Mouse (Mus musculus) frontal cortex, postnatal 25 days (tissue): ENCODE measurements around the gene Sort1.
"Not testable (repeated sequence)": the region's sequence is repeated elsewhere in the genome, so short reads cannot be mapped to it uniquely, and the experiment has no call there.

Experiments
- DNase-seq, 2 experiments: peaks; one replicate each; pipeline ENCODE4 v3.0.0; 2022; ENCODE audit warnings: low spot score in 2 of 2

Sort1 gene

DNA sequence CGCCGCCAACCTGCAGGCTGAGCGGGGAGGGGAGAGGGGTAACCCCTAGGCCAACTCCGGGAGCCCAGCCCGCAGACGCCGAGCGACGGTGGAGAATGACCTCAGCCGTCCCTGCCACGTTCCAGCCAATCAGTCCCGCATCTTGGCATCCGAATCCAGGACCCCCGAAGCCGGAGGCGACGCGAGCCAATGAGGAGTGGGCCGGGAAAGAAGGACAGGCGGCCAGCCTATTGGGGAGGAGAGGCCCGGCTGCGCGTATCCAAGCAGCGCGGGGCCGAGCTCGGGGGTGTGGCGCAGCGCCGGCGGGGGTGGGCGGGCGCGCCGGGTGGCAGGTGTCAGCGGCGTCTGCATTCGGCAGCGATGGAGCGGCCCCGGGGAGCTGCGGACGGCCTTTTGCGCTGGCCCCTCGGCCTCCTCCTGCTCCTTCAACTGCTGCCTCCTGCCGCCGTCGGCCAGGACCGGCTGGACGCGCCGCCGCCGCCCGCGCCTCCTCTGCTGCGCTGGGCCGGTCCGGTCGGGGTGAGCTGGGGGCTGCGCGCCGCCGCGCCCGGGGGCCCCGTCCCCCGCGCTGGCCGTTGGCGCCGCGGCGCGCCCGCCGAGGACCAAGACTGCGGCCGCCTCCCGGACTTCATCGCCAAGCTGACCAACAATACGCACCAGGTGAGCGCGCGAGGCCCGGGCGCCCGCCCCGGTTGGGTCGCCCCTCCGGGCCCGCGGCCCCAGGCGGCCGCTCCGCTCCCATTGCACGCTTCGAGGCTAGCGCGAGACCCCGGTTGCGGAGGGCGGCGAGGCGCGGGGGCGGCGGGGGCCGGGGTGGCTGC, at the start of gene Sort1:
Sort1 (plus strand) TSS at position 302 of the 821 bp plus-strand sequence.
- DNase-seq: peak; percentile 68 to 80

DNA sequence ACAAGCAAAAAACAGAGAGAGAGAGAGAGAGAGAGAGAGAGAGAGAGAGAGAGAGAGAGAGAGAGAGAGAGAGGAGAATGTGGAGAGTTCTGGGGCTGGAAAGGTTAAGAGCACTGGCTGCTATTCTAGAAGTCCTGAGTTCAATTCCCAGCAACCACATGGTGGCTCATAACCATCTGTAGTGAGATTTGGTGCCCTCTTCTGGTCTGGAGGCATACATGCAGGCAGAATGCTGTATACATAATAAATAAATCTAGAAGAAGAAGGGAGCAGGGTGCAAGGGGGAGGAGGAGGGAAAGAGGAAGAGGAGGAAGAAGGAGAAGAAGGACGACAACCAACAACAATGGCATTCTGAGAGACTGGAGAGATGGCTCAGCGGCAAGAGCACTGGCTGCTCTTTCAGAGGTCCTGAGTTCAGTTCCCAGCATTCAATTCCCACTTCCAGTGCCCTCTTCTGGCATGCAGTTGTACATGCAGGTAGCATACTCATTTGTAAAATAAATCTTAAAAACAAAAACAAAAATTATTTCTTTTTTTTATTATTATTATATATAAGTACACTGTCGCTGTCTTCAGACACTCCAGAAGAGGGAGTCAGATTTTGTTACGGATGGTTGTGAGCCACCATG, 46.3 kb upstream of the Sort1 start:
- not testable (repeated sequence) for DNase-seq

DNA sequence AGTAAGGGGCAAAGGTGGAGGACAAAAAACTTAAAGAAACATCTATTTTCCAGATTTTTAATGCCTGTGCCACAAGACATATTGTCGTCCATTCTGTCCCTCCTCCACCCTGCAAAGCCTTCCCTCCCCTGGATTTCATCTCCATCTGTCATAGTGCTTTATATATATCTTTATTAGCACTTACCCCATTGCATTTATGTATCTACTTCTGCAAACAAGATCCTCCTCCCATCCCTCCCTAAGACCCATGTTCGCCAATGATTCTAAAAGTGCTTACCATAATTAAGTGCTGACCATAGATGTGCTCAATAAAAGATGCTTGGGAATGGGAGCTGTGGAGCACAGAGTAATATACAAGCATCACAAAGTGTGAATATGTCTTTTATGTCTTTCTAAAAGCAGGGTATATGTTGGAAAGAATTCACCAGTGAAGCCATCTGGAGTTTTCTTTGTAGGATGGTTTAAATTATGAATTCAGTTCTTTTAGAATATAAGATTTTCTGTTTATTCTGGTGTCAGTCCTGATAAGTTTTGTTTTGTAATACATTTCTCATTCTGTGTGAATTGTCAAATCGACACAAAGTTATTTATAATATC, 42.5 kb upstream of the Sort1 start:
- DNase-seq: no peak

DNA sequence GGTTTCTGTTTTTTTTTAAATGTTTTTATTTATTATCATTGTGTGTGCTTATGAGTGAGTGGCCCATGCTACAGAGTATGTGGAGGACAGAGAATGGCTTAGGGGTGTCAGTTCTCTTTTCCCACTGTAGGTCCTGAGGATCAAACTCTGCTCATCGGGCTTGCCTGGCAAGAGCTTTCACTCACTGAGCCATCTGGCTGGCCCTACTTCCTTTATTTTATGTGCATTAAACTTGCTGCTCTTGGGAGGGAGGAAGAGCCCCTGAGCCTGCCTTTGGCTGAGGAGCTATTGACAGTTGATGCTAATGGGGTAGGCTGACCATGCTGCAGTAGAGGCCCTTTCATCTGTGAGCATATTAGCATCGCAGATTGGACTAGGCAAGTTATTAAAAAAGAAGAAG, 37.0 kb upstream of the Sort1 start:
- DNase-seq: no peak

DNA sequence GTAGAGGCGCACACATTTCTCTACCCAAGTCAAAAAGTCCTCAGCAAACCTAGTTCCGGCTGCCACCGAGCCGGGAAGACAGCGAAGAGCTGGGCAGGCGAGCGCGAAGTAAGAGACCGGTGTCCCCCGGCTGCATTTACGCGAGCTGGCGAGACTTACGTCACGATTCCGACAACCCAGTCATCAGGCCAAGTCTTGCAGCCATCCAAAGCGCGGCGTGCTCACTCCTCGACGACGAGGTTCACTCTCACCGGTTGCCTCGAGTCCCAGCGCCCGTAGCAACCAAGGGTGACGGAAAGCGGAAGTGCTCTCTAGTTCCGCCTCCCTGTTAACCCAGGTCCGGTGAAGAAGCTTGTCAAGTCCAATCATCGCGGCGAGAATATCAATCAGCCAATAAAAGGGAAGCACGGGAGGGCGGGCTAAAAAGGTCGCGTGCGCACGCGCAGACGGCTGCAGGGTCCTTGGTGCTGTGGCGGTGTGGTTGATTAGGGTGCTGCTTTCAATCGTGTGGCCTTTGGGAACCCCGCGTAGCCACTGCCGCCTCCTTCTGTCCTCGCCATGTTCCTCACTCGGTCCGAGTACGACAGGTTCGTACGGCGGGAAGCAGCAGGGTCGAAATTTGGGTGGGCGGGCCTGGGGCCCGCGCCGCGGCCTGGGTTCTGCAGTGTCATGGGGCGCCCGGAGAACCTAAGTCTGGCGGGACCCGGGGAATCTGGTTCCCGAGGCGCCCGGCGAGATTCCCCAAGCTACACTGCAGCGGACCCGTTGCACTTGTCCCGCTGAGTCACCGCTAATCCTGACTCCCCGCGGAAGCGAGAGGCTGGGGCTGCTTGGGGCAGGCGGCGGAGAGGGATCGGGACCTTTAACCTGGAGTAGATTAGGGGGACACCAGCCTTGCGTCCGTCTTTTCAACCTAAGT, 26.9 kb upstream of the Sort1 start, which contains the start of gene Psma5:
Psma5 (plus strand) TSS at position 208 of the 919 bp plus-strand sequence.
- peak; percentile 81 to 87 for DNase-seq

DNA sequence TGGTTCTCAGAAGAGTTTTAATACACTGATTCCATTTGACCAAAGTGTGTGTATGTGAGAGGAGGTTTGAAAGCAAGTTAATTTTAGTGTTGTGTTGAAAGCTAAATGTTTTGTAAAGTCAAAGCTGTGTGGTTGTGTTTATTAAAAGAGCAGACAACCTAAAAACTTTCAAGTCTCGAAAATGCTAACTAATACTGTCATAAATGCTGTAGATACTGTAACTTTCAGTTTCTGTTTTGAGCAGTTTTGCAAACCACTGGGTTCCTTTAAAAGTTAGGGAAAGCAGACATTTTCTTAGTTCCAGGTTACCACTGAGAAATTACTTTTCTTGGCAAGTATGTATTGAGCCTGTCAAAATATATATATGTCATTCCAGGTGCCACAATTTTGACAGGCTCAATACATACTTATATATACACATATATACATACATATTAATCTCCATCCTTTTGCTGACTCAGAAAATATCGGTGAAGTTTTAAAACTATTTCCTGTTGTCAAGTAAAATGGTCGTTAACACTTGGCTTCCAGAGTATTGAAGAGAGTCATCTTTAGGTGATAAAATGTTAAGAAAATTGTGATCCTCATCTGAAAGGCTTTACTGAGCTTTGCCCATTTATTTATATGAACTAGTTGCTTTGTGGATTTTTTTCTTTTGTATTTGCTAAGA, 25.9 kb upstream of the Sort1 start:
- DNase-seq: no peak

DNA sequence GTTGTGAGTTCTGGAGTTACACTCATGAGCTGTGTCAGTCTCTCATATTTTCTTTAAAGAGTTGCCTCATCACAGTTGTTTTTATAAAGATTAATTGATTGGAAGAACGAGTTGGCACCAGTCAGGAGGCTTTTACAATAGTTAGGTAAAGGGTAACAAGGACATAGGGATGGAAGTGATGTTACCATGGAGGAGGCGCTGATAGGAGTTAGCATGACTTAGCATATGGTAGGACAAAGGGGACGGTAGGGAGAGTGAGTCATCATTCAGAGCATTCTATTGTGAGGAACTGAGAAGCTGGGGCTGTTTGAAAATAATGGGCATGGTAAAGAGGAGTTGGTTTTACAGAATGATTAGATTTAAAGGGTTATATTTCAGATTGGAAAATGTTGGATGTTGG, 24.6 kb upstream of the Sort1 start:
- no peak for DNase-seq

DNA sequence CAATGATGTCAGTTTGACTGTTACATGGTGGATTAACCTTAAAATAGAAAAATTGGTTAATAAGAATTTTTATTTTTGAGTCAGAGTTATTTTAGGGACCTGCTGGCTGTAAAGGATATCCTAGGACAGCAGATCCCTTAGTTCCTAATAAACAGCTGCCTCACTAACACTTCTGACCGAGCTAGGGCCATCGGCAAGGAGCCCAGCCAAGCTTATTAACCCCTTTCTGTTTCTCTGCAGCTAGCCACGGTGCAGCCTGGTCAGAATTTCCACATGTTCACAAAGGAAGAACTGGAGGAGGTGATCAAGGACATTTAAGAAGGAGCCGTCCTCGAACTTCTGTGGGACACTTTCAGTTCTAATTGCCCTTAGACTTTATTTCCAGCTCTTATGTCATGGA, 4.4 kb upstream of the Sort1 start:
- DNase-seq: not testable (repeated sequence)

DNA sequence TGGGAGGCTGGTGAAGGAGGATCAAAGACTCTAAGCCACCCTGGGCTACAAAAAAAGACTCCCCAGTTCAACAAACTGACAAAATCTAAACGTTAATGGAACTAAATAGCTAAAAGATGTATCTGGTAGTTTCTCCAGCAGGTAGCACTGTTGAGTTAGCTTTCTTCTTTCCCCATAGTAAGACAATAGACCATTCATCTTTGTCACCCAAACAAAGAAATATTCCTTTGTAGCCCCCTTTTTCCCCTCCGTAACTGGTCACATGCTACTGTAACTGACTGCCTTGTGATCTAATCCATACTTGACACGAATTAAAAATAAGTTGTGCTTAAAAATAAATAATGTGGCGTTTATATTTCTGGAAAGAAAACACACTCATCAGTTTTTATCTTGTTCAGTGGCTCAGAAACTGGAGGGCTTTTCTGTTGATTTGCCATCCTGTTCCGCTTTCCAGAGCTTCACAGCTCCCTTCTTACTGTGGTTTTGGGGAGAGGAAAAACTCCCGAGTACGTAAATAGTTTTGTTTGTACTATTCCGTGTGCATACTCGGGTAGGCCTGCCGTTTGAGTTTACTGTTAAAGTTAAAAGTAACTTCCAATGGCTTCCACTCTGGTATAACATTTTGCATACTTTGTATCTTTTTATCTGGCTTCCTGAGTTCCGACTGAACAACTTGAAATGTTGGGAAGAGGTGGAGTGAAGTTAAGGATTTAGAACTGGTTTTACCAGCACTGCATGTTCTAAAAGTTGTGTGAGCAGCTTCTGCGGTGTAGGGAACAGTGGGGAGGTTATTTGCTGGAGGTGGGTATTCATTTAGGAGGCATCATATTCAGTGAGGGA, 1.3 kb upstream of the Sort1 start:
- no peak for DNase-seq

DNA sequence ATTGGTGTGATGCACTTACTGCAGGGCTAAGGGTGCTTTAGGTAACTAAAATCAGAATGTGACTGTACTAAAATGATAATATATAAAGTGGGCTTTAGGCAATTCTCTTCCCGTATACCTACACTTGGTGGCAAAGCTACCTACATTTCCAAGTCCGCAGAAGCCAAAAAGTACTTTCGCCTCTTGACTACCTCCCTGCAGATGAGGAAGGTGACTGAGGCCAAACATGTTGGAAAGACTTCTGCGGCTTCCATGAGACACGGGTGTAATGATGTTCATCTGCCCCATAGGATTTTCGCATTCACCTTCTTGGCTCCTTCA, 681 bp upstream of the Sort1 start:
- no peak for DNase-seq

DNA sequence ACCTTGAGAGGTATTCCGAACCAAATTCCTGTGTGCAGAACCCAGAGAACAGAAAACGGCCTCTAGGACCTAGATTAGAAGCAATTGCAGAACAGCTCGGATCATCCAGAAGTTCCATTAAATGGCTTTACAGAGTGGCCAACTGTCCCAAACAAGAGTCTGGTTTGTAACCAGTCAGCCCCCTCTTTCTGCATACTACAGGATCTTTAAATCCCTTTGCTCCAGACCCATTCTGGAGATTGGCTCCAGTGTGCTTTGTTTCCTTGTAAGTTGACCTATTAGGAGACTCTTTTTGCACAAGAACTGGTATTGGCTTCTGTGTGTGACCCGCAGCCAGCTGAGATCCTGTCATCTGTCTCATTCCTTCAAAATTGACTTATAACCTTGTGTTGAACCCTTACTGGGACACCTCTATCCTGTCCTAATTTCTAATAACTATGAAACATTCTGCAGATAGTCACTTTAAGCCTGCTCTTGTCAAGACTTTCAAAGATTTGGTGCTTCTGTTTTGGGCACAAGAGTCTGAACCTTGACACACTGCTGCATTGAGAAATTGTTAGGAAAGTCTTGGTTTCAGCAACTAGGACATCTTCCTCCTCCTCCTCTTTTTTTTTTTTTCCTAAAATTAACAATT, 1.3 kb downstream of the Sort1 start:
- DNase-seq: no peak

DNA sequence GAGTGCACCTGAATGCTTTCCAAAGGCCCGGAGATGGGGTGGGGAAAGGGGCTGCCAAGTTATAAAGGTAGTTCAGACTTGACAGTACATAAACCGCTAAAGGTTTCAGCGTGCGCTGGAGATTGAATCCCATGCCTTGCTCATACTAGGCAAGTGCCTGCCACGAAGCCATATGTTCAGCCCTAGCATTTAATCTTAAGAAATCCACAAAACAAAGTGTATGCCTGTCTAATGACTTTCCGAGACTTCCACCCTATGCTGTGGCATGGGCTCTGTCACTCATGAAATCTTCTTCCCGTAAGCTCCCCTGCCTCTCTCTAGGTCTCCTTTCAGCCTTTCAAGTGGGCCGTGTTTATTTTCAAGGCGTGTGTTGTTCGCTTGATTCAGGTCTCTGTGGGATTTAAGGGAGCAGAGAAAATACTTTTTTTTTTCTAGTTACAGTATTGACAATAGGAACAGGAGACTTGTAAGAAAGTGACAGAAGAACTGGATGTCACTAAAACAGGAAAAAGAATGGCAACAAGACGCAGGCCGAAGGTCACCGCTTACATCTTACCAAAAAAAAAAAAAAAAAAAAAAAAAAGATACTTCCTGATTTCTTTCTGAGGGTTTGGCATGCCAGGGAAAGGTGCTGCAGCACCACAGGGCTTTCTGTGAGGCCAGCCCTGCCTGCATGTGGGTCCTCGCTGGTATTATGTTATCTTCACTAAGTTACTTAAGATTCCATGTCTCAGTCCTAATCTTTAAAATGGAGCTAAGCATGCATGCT, 3.0 kb downstream of the Sort1 start:
- DNase-seq: no peak

DNA sequence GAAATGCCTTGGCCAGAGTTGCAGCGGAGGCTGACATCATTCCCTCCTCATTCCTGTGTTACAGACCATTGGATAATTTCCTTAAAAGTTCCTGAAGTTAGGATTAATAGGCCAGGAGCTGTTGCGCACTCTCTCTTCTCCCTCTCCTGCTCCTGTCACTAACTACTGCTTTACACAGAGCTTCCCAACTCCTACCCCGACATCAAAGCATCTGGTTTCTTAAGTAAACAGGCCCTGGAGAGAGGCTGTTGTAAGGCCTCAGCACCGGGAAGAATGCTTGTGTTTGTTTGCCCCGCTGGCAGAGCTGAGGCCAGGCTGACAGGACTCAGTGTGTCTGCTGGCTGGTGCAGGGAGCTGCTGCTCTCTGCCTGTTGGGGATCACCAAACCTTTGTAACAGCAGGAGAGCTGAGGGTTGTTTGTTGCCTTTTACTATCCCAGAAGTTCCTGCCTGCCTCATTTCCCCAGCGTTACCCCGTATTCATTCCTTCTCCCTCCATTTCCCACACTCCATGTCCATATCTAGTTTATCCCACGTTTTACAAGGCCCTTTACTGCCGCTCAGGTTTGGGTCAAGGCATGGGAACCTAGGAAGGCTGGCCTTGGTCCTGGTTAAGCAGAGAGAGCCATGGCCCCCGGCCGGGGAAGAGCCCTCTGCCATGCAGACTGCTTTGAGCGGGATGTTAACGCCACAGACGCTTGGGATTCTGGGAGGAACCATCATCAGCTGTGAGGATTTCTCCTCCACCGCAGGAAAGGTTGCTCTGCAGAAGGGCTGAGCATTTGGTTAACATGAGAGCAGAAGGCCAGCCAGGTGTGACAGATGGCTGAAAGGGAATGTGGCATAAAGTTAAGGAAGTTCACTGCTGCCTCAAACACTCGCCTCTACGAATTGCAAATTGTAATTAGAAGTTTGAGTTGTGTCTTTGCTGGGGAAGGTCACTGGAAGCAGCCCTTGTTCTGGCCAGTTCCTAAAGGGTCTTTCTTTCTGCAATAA, 4.2 kb downstream of the Sort1 start:
- no peak for DNase-seq

DNA sequence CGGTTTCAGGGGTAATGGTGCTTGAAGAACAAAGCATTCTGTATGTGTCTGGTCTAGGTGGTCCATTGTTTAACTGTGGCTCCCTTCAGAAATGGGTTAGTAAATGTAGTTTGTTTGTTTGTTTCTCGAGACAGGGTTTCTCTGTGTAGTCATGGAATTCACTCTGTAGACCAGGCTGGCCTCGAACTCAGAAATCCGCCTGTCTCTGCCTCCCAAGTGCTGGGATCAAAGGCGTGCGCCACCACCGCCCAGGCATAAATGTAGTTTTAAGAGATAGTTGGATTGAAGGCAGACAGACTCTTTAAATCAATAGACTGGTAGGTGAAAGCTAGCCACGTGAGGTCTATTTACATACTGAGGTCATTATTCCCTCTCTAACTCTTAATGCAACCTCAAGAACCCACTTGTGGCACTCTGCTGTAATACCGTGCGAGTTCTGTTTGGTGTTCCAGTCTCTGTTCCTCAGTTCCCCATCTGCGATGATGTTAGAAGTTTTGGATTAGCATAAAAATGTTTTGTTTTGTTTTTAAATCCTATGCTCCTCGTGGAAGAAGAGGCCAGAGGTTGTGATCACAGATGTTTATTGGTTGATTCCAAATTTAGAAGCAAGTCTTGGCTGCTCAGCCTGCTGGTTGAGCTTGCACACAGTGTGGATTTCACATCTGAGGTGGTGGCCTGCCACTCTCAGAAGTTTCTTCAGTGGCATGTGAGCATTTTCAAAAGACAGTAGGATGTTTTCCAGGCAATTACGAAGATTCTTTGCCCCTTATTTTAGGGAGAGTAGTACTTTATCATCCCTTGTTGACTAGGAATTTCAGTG, 5.6 kb downstream of the Sort1 start:
- no peak for DNase-seq

DNA sequence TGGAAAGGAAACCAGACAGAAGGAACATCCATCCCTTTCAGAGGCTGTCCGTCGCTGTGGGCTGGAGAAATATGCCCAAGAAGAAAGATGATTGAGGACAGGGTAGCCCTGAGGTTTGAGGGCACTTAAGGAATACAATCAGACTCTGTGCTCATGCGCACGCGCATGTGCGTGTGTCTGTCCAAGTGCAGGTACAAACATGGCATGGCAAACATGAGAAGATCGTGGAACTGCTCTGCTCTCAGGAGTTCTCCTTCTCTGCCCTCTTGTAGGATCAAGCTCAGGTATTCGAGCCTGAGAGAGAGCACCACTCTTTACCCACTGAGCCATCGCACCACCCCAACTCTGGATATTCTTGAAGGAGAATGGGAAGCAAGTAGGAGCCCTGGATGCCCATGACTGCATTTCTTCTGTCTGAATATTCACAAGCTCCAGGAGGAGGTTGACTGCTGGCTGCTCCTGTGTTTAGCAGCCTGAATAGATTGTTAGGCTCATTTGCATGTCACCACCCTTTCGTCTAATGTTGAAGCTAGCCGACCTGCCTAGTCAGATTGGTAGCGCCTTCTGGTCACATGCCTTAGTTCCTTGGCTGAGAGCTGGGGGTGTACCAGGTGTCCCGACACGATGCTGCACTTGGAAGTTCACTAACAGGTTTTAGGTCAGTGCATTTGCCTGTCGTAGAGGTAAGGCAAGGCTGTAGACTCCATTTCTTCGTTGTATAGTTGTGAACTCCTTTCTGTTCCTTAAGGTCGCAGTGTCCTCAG, 7.3 kb downstream of the Sort1 start:
- DNase-seq: no peak

DNA sequence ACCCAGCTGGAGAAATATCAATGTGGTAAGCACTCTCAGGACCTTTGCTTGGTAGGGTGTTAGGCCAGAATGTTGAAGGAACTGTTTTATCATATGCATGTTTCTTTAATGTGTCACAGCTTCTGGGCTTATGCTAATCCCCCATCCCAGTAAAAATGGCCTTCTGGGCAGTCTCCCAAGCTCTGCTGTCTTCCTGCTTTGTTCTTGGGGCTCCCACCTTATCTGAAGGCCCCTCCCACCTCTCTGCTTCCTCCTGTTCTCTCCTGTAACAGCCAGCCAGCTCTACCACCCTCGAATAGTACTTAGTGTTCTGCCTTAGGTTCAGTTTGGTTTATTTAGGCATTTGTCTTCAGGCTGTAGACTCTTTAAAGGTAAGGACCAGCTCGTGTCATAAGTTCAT, 10.5 kb downstream of the Sort1 start:
- no peak for DNase-seq
